Mouse (Mus musculus) liver, postnatal 0 days (tissue): Measurements from ENCODE around the gene Msh5.

Source experiments
- CTCF ChIP-seq: sonication (generic); IDR thresholded peaks from 2 replicates; pipeline ENCODE4 v1.5.1; 2016; ENCODE audit warnings: antibody characterized with exemption, low read depth
- EP300 ChIP-seq: IDR thresholded peaks from 2 replicates; pipeline ENCODE4 v1.6.1; 2016; ENCODE audit warnings: antibody characterized with exemption, low read depth, mild to moderate bottlenecking

GRCm38 (mm10) chr17:35077285-35077684 is 30.7 kb upstream of the Msh5 start:
- TF ChIP-seq CTCF: no peak
- TF ChIP-seq EP300: no peak
